Mouse (Mus musculus) bone marrow, adult 2 months (tissue): ENCODE data around the gene Arhgap45.

Experiments
- CTCF ChIP-seq: fragments of 200-500 bp; IDR thresholded peaks from 2 replicates; pipeline ENCODE4 v1.5.1; 2011; ENCODE audit warnings: low read length, control low read depth; ENCODE audit not compliant: control insufficient read depth, insufficient read depth
- POLR2A ChIP-seq: fragments of 200-500 bp; IDR thresholded peaks from 2 replicates; pipeline ENCODE4 v1.6.1; 2011; ENCODE audit warnings: low read depth, mild to moderate bottlenecking, control low read depth, low read length, borderline replicate concordance; ENCODE audit not compliant: control insufficient read depth

- TF ChIP-seq POLR2A: no peak
- TF ChIP-seq CTCF: no peak
Measured at GRCm38 (mm10) chr10:80016931-80017330, 478 bp downstream of the Arhgap45 start.
